Mouse (Mus musculus): ENCODE data around the gene Tspan4. TPM values are rescaled to one million over a fixed set of nuclear protein-coding genes. Genes with fewer than 3 reads are reported as not detected.

Gene Tspan4
- polyA plus RNA-seq, 1 experiment from 2014 or later, result 55.7 TPM

GRCm38 (mm10) chr7:141477578-141478269, 2.7 kb downstream of the Tspan4 start:
- no peak overlapping the region for H3K4me2 ChIP-seq (ENCODE audit: low read depth, low read length)
- no peaks in the 10 kb centered on the region for H3K9me3 ChIP-seq (ENCODE audit: control insufficient read depth, low read length)
- H3K36me3 ChIP-seq (ENCODE audit: control insufficient read depth, insufficient read depth, low read length), result no peaks in the 10 kb centered on the region
- H3K27me3 ChIP-seq (ENCODE audit: control insufficient read depth, insufficient read depth, low read length), result peaks cover 4% of the 10 kb centered on the region; the same call in 1 of the 2 replicates
- H3K9ac ChIP-seq (replicated peaks; ENCODE audit: low read depth, low read length), result no peak overlapping the region
- no peak overlapping the region for H3K27ac ChIP-seq (ENCODE audit: low read depth, low read length)
- peaks cover 32% of the 10 kb centered on the region for H3K4me1 ChIP-seq (ENCODE audit: control insufficient read depth, insufficient read depth, low read length)
- no peak for ATAC-seq (ENCODE audit: low read depth)
- WGBS, result 77% methylated on average over 4 of the region's 4 CpGs
- no peak overlapping the region for H3K4me3 ChIP-seq (ENCODE audit: low read depth, low read length)

GRCm38 (mm10) chr7:141478270-141478748, 3.3 kb downstream of the Tspan4 start:
- no peak for ATAC-seq (ENCODE audit: low read depth)
- Histone ChIP-seq H3K4me1 (ENCODE audit: control insufficient read depth, insufficient read depth, low read length) (peaks cover 35% of the 10 kb centered on the region), H3K4me3 (ENCODE audit: low read depth, low read length) (no peak overlapping the region), H3K9me3 (ENCODE audit: control insufficient read depth, low read length) (no peaks in the 10 kb centered on the region), H3K36me3 (ENCODE audit: control insufficient read depth, insufficient read depth, low read length) (no peaks in the 10 kb centered on the region), H3K4me2 (ENCODE audit: low read depth, low read length) (no peak overlapping the region), H3K27ac (ENCODE audit: low read depth, low read length) (no peak overlapping the region), H3K27me3 (ENCODE audit: control insufficient read depth, insufficient read depth, low read length) (peaks cover 4% of the 10 kb centered on the region; the same call in 1 of the 2 replicates), H3K9ac (replicated peaks; ENCODE audit: low read depth, low read length) (no peak overlapping the region)
- WGBS, result 89% methylated on average over 5 of the region's 5 CpGs

- H3K27me3 ChIP-seq (ENCODE audit: control insufficient read depth, insufficient read depth, low read length), result peaks cover 4% of the 10 kb centered on the region; the same call in 1 of the 2 replicates
- no peak overlapping the region for H3K9ac ChIP-seq (replicated peaks; ENCODE audit: low read depth, low read length)
- H3K9me3 ChIP-seq (ENCODE audit: control insufficient read depth, low read length), result no peaks in the 10 kb centered on the region
- H3K4me3 ChIP-seq (ENCODE audit: low read depth, low read length), result peak overlapping the region; percentile 65
- WGBS, result 9% methylated on average over 10 of the region's 10 CpGs
- peak; percentile 45; the same call in 1 of the 2 replicates for ATAC-seq (ENCODE audit: low read depth)
- H3K36me3 ChIP-seq (ENCODE audit: control insufficient read depth, insufficient read depth, low read length), result no peaks in the 10 kb centered on the region
- H3K27ac ChIP-seq (ENCODE audit: low read depth, low read length), result no peak overlapping the region
- peaks cover 18% of the 10 kb centered on the region for H3K4me1 ChIP-seq (ENCODE audit: control insufficient read depth, insufficient read depth, low read length)
- H3K4me2 ChIP-seq (ENCODE audit: low read depth, low read length), result peak overlapping the region; percentile 88
Measured at GRCm38 (mm10) chr7:141480842-141481497, 5.9 kb downstream of the Tspan4 start.

GRCm38 (mm10) chr7:141481498-141482401, 6.7 kb downstream of the Tspan4 start:
- H3K9ac ChIP-seq (replicated peaks; ENCODE audit: low read depth, low read length), result peak overlapping the region; percentile 81
- H3K9me3 ChIP-seq (ENCODE audit: control insufficient read depth, low read length), result no peaks in the 10 kb centered on the region
- peak overlapping the region; percentile 62 for H3K27ac ChIP-seq (ENCODE audit: low read depth, low read length)
- no peaks in the 10 kb centered on the region for H3K36me3 ChIP-seq (ENCODE audit: control insufficient read depth, insufficient read depth, low read length)
- H3K4me1 ChIP-seq (ENCODE audit: control insufficient read depth, insufficient read depth, low read length), result peaks cover 16% of the 10 kb centered on the region
- H3K4me2 ChIP-seq (ENCODE audit: low read depth, low read length), result peak overlapping the region; percentile 88
- under 1% methylated on average over 81 of the region's 81 CpGs for WGBS
- peak overlapping the region; percentile 65 for H3K4me3 ChIP-seq (ENCODE audit: low read depth, low read length)
- peak; percentile 62 for ATAC-seq (ENCODE audit: low read depth)
- H3K27me3 ChIP-seq (ENCODE audit: control insufficient read depth, insufficient read depth, low read length), result peaks cover 4% of the 10 kb centered on the region; the same call in 1 of the 2 replicates

GRCm38 (mm10) chr7:141482531-141483024, 7.5 kb downstream of the Tspan4 start:
- Histone ChIP-seq H3K4me2 (ENCODE audit: low read depth, low read length) (peak overlapping the region; percentile 88), H3K4me3 (ENCODE audit: low read depth, low read length) (peak overlapping the region; percentile 65), H3K27me3 (ENCODE audit: control insufficient read depth, insufficient read depth, low read length) (peaks cover 4% of the 10 kb centered on the region; the same call in 1 of the 2 replicates), H3K9me3 (ENCODE audit: control insufficient read depth, low read length) (no peaks in the 10 kb centered on the region), H3K36me3 (ENCODE audit: control insufficient read depth, insufficient read depth, low read length) (no peaks in the 10 kb centered on the region), H3K9ac (replicated peaks; ENCODE audit: low read depth, low read length) (peak overlapping the region; percentile 81), H3K27ac (ENCODE audit: low read depth, low read length) (peak overlapping the region; percentile 62; the same call in 1 of the 2 replicates), H3K4me1 (ENCODE audit: control insufficient read depth, insufficient read depth, low read length) (peaks cover 16% of the 10 kb centered on the region)
- 1% methylated on average over 11 of the region's 11 CpGs for WGBS
- ATAC-seq (ENCODE audit: low read depth), result no peak

GRCm38 (mm10) chr7:141483114-141483653, 8.1 kb downstream of the Tspan4 start:
- 77% methylated on average over 6 of the region's 6 CpGs for WGBS
- H3K4me1 ChIP-seq (ENCODE audit: control insufficient read depth, insufficient read depth, low read length), result peaks cover 16% of the 10 kb centered on the region

GRCm38 (mm10) chr7:141484186-141485120, 9.4 kb downstream of the Tspan4 start:
- no peak overlapping the region for H3K4me3 ChIP-seq (ENCODE audit: low read depth, low read length)
- H3K27ac ChIP-seq (ENCODE audit: low read depth, low read length), result no peak overlapping the region
- H3K4me1 ChIP-seq (ENCODE audit: control insufficient read depth, insufficient read depth, low read length), result peaks cover 16% of the 10 kb centered on the region
- 0 out of 2 replicates have a peak overlapping the region, but pooled peaks have one; percentile 8 for H3K4me2 ChIP-seq (ENCODE audit: low read depth, low read length)
- 75% methylated on average over 5 of the region's 5 CpGs for WGBS
- H3K9ac ChIP-seq (replicated peaks; ENCODE audit: low read depth, low read length), result no peak overlapping the region
- H3K9me3 ChIP-seq (ENCODE audit: control insufficient read depth, low read length), result no peaks in the 10 kb centered on the region
- H3K36me3 ChIP-seq (ENCODE audit: control insufficient read depth, insufficient read depth, low read length), result no peaks in the 10 kb centered on the region
- peaks cover 4% of the 10 kb centered on the region; the same call in 1 of the 2 replicates for H3K27me3 ChIP-seq (ENCODE audit: control insufficient read depth, insufficient read depth, low read length)
- no peak for ATAC-seq (ENCODE audit: low read depth)

More at GRCm38 (mm10) chr7:141483114-141483653, 8.1 kb downstream of the Tspan4 start:
- Histone ChIP-seq H3K27me3 (ENCODE audit: control insufficient read depth, insufficient read depth, low read length) (peaks cover 4% of the 10 kb centered on the region; the same call in 1 of the 2 replicates), H3K9ac (replicated peaks; ENCODE audit: low read depth, low read length) (peak overlapping the region; percentile 81; the same call in 1 of the 2 replicates), H3K4me2 (ENCODE audit: low read depth, low read length) (peak overlapping the region; percentile 88), H3K4me3 (ENCODE audit: low read depth, low read length) (peak overlapping the region; percentile 65), H3K27ac (ENCODE audit: low read depth, low read length) (no peak overlapping the region), H3K9me3 (ENCODE audit: control insufficient read depth, low read length) (no peaks in the 10 kb centered on the region), H3K36me3 (ENCODE audit: control insufficient read depth, insufficient read depth, low read length) (no peaks in the 10 kb centered on the region)
- no peak for ATAC-seq (ENCODE audit: low read depth)
